Mouse (Mus musculus): ENCODE data around the gene Spint2. TPM values are rescaled to one million over a fixed set of nuclear protein-coding genes. Genes with fewer than 3 reads are reported as not detected.
A peak's percentile ranks its signal among the peaks of the same experiment; 100 is the strongest.
"Not testable (repeated sequence)": the region's sequence is repeated elsewhere in the genome, so short reads cannot be mapped to it uniquely, and the experiment has no call there.

Spint2 gene
- total and polyA plus RNA-seq, 2 experiments from 2014 or later, result 36.7 to 127 TPM

DNA sequence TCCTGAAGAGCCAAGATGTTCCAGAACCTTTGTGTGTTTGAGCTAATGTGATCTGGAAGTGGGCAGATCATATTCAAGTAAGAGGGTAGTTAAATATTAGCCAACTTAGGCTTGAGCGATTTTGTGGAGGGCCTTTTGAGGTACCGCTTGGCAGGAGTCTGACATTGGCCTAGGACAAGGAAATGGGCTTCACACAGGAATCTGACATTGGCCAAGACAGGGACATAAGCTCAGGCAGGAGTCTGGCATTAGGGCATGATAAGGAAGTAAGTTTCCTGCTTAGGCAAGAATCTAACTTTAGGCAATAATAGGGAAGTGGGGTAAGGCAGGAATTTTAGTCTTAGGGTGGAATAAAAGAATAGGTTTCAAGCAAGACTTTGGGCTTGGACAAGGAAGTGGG is 67.5 kb downstream of the Spint2 start:
- H3K9me3 ChIP-seq (ENCODE audit: low read length), result no peaks in the 10 kb centered on the region
- H3K4me1 ChIP-seq (ENCODE audit: insufficient read depth), result peaks cover 15% of the 10 kb centered on the region
- DNase-seq, result no peak
- H3K4me2 ChIP-seq (ENCODE audit: low read depth), result 0 out of 2 replicates have a peak overlapping the region, but pooled peaks have one; percentile 50
- H3K27ac ChIP-seq (ENCODE audit: low read depth, low read length), result 0 out of 2 replicates have a peak overlapping the region, but pooled peaks have one; percentile 4
- TF ChIP-seq CTCF (IDR thresholded peaks at IDR 0.05; ENCODE audit: low read depth), result no peak
- ATAC-seq, result no peak
- no peaks in the 10 kb centered on the region for H3K36me3 ChIP-seq (ENCODE audit: insufficient read depth)
- no peak overlapping the region for H3K9ac ChIP-seq
- no peaks in the 10 kb centered on the region for H3K27me3 ChIP-seq (ENCODE audit: insufficient read depth, low read length)
- no peak overlapping the region for H3K4me3 ChIP-seq (ENCODE audit: low read depth, low read length)
- WGBS, result 77% methylated on average over 2 of the region's 2 CpGs

DNA sequence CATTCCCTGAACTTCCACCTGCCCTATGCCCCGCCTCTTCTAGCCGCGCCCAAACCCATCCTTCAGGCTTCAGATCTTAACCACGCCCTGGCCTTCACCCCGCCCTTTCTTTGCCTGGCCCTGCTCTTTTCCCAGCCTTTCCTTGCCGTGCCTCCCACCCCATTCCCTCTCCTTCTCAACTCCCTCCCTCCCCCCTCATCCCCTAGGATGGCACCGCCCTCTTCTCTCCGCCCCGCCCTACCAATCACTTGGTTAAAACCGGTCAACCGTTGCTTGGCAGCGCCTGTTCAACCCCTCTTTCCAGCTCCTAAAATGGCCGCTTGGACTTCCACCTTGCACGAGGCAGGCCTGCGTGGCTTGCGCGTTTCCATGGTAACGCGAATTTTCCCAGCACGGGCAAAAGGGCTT is 68.0 kb downstream of the Spint2 start, which contains the start of gene Catsperg1:
TSS of gene Catsperg1 (minus strand) at position 361 of the 408 bp plus-strand sequence.
- no peak for TF ChIP-seq CTCF (IDR thresholded peaks at IDR 0.05; ENCODE audit: low read depth)
- no peaks in the 10 kb centered on the region for H3K36me3 ChIP-seq (ENCODE audit: insufficient read depth)
- H3K4me3 ChIP-seq (ENCODE audit: low read depth, low read length), result peak within 1 kb of the TSS; percentile 12; the same call in 1 of the 2 replicates
- 5% methylated on average over 20 of the region's 20 CpGs for WGBS
- peak within 1 kb of the TSS; percentile 50 for H3K4me2 ChIP-seq (ENCODE audit: low read depth)
- ATAC-seq (peak; percentile 86), DNase-seq (peak; percentile 72)
- H3K27me3 ChIP-seq (ENCODE audit: insufficient read depth, low read length), result no peaks in the 10 kb centered on the region
- peak within 1 kb of the TSS; percentile 46; the same call in 1 of the 2 replicates for H3K9ac ChIP-seq
- peak within 1 kb of the TSS; percentile 35; the same call in 1 of the 2 replicates for H3K27ac ChIP-seq (ENCODE audit: low read depth, low read length)
- peaks cover 15% of the 10 kb centered on the region for H3K4me1 ChIP-seq (ENCODE audit: insufficient read depth)
- no peaks in the 10 kb centered on the region for H3K9me3 ChIP-seq (ENCODE audit: low read length)

DNA sequence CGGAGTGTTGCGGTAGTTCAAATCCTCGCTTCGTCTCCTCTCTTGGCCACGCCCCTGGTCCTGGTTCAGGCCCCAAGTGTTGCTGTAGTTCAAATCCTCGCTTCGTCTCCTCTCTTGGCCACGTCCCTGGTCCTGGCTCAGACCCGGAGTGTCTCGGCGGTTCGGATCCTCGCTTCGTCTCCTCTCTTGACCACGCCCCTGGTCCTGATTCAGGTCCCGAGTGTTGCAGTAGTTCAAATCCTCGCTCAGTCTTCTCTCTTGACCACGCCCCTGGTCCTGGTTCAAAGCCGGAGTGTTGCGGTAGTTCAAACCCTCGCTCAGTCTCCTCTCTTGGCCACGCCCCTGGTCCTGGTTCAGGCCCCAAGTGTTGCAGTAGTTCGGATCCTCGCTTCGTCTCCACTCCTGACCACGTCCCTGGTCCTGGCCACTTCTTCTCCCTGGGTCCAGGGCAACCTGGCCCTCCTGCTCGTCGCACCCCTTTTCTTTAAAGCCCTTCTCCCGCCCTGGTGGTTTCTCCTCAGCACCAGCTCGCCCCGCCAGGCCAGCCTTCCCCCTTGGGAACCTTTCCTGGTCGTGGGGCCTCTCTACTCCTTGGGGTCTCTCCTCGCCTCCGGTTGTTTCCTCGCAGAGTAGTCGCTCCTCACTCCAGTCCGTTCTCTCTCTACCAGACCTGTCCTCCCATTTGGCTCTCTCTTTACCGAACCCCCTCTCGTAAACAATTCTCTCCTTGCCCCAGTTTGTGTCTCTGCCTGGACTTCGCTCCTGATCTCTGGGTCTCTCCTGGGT is 68.7 kb downstream of the Spint2 start:
- H3K9ac ChIP-seq, result peak overlapping the region; percentile 46; the same call in 1 of the 2 replicates
- peaks cover 15% of the 10 kb centered on the region for H3K4me1 ChIP-seq (ENCODE audit: insufficient read depth)
- peak overlapping the region; percentile 50 for H3K4me2 ChIP-seq (ENCODE audit: low read depth)
- not testable (repeated sequence) for H3K36me3 ChIP-seq (ENCODE audit: insufficient read depth); H3K9me3 ChIP-seq (ENCODE audit: low read length); H3K27ac ChIP-seq (ENCODE audit: low read depth, low read length); DNase-seq; H3K27me3 ChIP-seq (ENCODE audit: insufficient read depth, low read length); ATAC-seq
- peak overlapping the region; percentile 12; the same call in 1 of the 2 replicates for H3K4me3 ChIP-seq (ENCODE audit: low read depth, low read length)
- 20% methylated on average over 40 of the region's 40 CpGs for WGBS

DNA sequence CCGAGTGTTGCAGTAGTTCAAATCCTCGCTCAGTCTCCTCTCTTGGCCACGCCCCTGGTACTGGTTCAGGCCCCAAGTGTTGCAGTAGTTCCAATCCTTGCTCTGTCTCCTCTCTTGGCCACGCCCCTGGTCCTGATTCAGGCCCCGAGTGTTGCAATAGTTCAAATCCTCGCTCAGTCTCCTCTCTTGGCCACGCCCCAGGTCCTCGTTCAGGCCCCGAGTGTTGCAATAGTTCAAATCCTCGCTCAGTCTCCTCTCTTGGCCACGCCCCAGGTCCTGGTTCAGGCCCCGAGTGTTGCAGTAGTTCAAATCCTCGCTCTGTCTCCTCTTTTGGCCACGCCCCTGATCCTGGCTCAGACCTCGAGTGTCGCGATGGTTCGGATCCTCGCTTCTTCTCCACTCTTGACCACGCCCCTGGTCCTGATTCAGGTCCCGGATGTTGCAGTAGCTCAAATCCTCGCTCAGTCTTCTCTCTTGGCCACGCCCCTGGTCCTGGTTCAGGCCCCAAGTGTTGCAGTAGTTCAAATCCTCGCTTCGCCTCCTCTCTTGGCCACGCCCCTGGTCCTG is 69.4 kb downstream of the Spint2 start:
- 15% methylated on average over 26 of the region's 26 CpGs for WGBS

DNA sequence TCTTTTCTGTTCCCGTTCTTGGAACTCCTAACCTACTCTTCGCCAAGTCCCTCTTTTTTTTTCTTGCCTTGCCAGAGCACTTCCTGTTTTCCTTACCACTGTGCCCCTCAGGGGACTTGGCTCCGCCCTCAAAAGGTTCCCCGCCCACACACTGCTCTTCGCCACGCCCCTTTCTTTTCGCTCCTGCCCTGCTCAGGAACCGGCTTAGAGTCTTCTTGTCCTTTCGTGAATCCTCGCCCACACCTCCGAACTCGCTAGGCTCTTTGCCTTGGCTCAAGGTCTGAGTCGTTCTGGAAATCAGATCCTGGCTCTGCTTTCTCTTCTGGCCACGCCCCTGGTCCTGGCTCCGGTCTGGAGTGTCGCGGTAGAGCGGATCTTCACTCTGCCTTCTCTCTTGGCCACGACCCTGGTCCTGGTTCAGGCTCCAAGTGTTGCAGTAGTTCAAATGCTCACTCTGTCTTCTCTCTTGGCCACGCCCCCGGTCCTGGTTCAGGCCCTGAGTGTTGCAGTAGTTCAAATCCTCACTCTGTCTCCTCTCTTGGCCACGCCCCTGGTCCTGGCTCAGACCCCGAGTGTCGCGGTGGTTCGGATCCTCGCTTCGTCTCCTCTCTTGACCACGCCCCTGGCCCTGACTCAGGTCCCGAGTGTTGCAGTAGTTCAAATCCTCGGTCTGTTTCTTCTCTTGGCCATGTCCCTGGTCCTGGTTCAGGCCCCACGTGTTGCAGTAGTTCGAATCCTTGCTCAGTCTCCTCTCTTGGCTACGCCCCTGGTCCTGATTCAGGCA is 70.1 kb downstream of the Spint2 start:
- H3K27ac ChIP-seq (ENCODE audit: low read depth, low read length), result no peak overlapping the region
- 7% methylated on average over 34 of the region's 34 CpGs for WGBS
- peak overlapping the region; percentile 27 for H3K4me3 ChIP-seq (ENCODE audit: low read depth, low read length)
- H3K36me3 ChIP-seq (ENCODE audit: insufficient read depth), result no peaks in the 10 kb centered on the region
- peak overlapping the region; percentile 50 for H3K4me2 ChIP-seq (ENCODE audit: low read depth)
- H3K9me3 ChIP-seq (ENCODE audit: low read length), result no peaks in the 10 kb centered on the region
- DNase-seq (peak; percentile 55), ATAC-seq (peak; percentile 36; the same call in 1 of the 2 replicates)
- peaks cover 15% of the 10 kb centered on the region for H3K4me1 ChIP-seq (ENCODE audit: insufficient read depth)
- H3K9ac ChIP-seq, result no peak overlapping the region
- TF ChIP-seq CTCF (IDR thresholded peaks at IDR 0.05; ENCODE audit: low read depth), result no peak
- H3K27me3 ChIP-seq (ENCODE audit: insufficient read depth, low read length), result no peaks in the 10 kb centered on the region

More for the DNA sequence above, 69.4 kb downstream of the Spint2 start:
- DNase-seq (no peak), ATAC-seq (no peak)
- Histone ChIP-seq H3K27ac (ENCODE audit: low read depth, low read length) (no peak overlapping the region), H3K4me2 (ENCODE audit: low read depth) (peak overlapping the region; percentile 50), H3K9ac (no peak overlapping the region), H3K9me3 (ENCODE audit: low read length) (no peaks in the 10 kb centered on the region), H3K4me1 (ENCODE audit: insufficient read depth) (peaks cover 15% of the 10 kb centered on the region), H3K4me3 (ENCODE audit: low read depth, low read length) (peak overlapping the region; percentile 27; the same call in 1 of the 2 replicates), H3K36me3 (ENCODE audit: insufficient read depth) (no peaks in the 10 kb centered on the region), H3K27me3 (ENCODE audit: insufficient read depth, low read length) (no peaks in the 10 kb centered on the region)
- TF ChIP-seq CTCF (IDR thresholded peaks at IDR 0.05; ENCODE audit: low read depth), result no peak

DNA sequence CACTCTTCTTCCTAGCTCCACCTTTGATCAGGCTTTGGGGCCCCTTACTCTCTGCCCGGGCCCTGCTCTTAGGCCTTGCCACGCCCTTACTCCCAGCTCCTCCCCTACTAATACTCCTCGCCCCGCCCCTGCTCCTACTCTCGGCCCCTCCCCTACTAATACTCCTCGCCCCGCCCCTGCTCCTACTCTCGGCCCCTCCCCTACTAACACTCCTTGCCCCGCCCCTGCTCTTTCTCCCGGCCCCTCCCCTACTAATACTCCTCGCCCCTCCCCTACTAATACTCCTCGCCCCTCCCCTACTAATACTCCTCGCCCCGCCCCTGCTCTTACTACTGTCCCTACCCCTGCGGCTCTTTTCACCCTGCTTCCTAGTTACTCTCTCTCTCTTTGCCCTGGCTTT is 70.7 kb downstream of the Spint2 start:
- not testable (repeated sequence) for H3K36me3 ChIP-seq (ENCODE audit: insufficient read depth); H3K27ac ChIP-seq (ENCODE audit: low read depth, low read length); H3K9ac ChIP-seq; H3K9me3 ChIP-seq (ENCODE audit: low read length); H3K27me3 ChIP-seq (ENCODE audit: insufficient read depth, low read length); DNase-seq
- Histone ChIP-seq H3K4me2 (ENCODE audit: low read depth) (peak overlapping the region; percentile 50), H3K4me3 (ENCODE audit: low read depth, low read length) (peak overlapping the region; percentile 27), H3K4me1 (ENCODE audit: insufficient read depth) (peaks cover 15% of the 10 kb centered on the region)
- WGBS, result 28% methylated on average over 15 of the region's 15 CpGs
- ATAC-seq, result 0 out of 2 replicates have a peak, but pooled peaks have one; percentile 7

Other genes with a start within 250 kb of the Spint2 start
- gene Ryr1, start 156.7 kb downstream of the Spint2 start, total RNA-seq (2014; rRNA removed), result 4.6 and 6.7 TPM in 2 replicates
- 4.2 and 8.8 TPM in 2 replicates for gene Ryr1, start 156.7 kb downstream of the Spint2 start, polyA plus RNA-seq (2015; fragmentation: Nextera tagmentation; extraction: Ambion mirVana)
- 1.8 and 4.0 TPM in 2 replicates for gene Rasgrp4, start 147.1 kb downstream of the Spint2 start, total RNA-seq (2014; rRNA removed)
- 0.84 and 1.3 TPM in 2 replicates for gene Rasgrp4, start 147.1 kb downstream of the Spint2 start, polyA plus RNA-seq (2015; fragmentation: Nextera tagmentation; extraction: Ambion mirVana)
- 15.9 and 23.5 TPM in 2 replicates for gene Fam98c, start 125.7 kb downstream of the Spint2 start, total RNA-seq (2014; rRNA removed)
- 24.7 and 25.3 TPM in 2 replicates for gene Fam98c, start 125.7 kb downstream of the Spint2 start, polyA plus RNA-seq (2015; fragmentation: Nextera tagmentation; extraction: Ambion mirVana)
- 0.67 and 0.77 TPM in 2 replicates for gene Ggn, start 111.7 kb downstream of the Spint2 start, total RNA-seq (2014; rRNA removed)
- 0.39 and 0.40 TPM in 2 replicates for gene Ggn, start 111.7 kb downstream of the Spint2 start, polyA plus RNA-seq (2015; fragmentation: Nextera tagmentation; extraction: Ambion mirVana)
- 19.0 and 29.0 TPM in 2 replicates for gene Spred3, start 111.5 kb downstream of the Spint2 start, total RNA-seq (2014; rRNA removed)
- 4.7 and 6.8 TPM in 2 replicates for gene Spred3, start 111.5 kb downstream of the Spint2 start, polyA plus RNA-seq (2015; fragmentation: Nextera tagmentation; extraction: Ambion mirVana)
- 245 and 253 TPM in 2 replicates for gene Psmd8, start 101.2 kb downstream of the Spint2 start, total RNA-seq (2014; rRNA removed)
- 292 and 338 TPM in 2 replicates for gene Psmd8, start 101.2 kb downstream of the Spint2 start, polyA plus RNA-seq (2015; fragmentation: Nextera tagmentation; extraction: Ambion mirVana)
- 2.5 and 3.5 TPM in 2 replicates for gene Catsperg1, start 67.9 kb downstream of the Spint2 start, total RNA-seq (2014; rRNA removed)
- gene Catsperg1, start 67.9 kb downstream of the Spint2 start, polyA plus RNA-seq (2015; fragmentation: Nextera tagmentation; extraction: Ambion mirVana), result 0.75 and 2.3 TPM in 2 replicates
- gene Kcnk6, start 49.4 kb downstream of the Spint2 start, total RNA-seq (2014; rRNA removed), result 1.7 and 6.1 TPM in 2 replicates
- 0.88 and 0.97 TPM in 2 replicates for gene Kcnk6, start 49.4 kb downstream of the Spint2 start, polyA plus RNA-seq (2015; fragmentation: Nextera tagmentation; extraction: Ambion mirVana)
- gene Yif1b, start 43.6 kb downstream of the Spint2 start, total RNA-seq (2014; rRNA removed), result 71.2 and 84.1 TPM in 2 replicates
- 97.7 and 100 TPM in 2 replicates for gene Yif1b, start 43.6 kb downstream of the Spint2 start, polyA plus RNA-seq (2015; fragmentation: Nextera tagmentation; extraction: Ambion mirVana)
- gene 2200002D01Rik, start 33.4 kb downstream of the Spint2 start, total RNA-seq (2014; rRNA removed), result 0.23 TPM in 1 of 2 replicates, not detected in the other
- gene 2200002D01Rik, start 33.4 kb downstream of the Spint2 start, polyA plus RNA-seq (2015; fragmentation: Nextera tagmentation; extraction: Ambion mirVana), result 0.67 and 0.82 TPM in 2 replicates
- 1.5 and 2.0 TPM in 2 replicates for gene Ppp1r14a, start 7.4 kb upstream of the Spint2 start, total RNA-seq (2014; rRNA removed)
- gene Ppp1r14a, start 7.4 kb upstream of the Spint2 start, polyA plus RNA-seq (2015; fragmentation: Nextera tagmentation; extraction: Ambion mirVana), result 2.3 and 2.8 TPM in 2 replicates
- 246 and 291 TPM in 2 replicates for gene Dpf1, start 22.0 kb upstream of the Spint2 start, total RNA-seq (2014; rRNA removed)
- 243 and 248 TPM in 2 replicates for gene Dpf1, start 22.0 kb upstream of the Spint2 start, polyA plus RNA-seq (2015; fragmentation: Nextera tagmentation; extraction: Ambion mirVana)
- gene Sipa1l3, start 236.7 kb upstream of the Spint2 start, total RNA-seq (2014; rRNA removed), result 26.6 and 44.1 TPM in 2 replicates
- gene Sipa1l3, start 236.7 kb upstream of the Spint2 start, polyA plus RNA-seq (2015; fragmentation: Nextera tagmentation; extraction: Ambion mirVana), result 5.7 and 12.1 TPM in 2 replicates

Measured in forebrain, postnatal 0 days (tissue).